Mouse (Mus musculus): Measurements from ENCODE around the gene Qk.
A peak's percentile ranks its signal among the peaks of the same experiment; 100 is the strongest.

Gene Qk

DNA sequence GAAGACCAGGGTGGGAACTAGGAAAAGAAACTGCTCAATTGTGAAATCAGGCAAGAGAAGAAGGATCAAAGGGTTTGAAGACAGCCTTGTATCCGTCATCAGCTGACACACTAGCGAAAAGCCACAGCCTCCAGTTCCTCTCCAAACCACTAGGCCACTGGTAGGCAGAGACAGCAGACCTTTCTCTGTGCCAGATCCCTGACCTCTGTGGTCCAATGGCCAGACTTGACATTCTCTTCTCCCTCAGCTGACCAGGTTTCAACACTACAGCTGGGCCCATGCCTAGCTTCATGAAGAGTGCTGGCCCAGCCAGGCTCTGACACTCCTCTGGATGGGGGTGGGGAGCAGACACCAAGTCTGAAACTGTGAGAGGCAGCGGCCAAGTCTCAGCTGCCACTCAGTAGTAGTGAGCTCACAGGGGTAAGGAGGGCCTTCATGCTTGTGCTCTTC lies 7.0 kb upstream of the Qk start:
- peak; percentile 93 for DNase-seq (ENCODE audit: low read depth)

DNA sequence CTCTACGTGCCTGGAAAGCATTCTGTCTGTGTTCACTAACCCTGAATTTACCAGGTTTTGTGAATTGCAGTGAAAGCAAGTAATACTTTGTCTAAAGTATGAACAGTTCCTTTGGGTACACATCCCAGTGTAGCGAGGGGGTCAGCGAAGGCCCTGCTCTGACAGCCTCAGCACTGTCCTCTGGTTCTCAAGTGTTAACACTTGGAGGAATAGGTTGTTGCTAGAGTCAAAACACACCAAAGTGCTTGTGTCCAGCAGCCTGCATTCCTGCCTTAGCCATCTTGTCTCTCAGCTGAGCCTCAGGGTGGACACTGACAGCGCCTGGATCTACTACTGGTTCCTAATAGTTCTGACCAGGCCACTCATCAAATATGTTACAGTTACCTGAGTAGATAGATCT lies 6.3 kb upstream of the Qk start:
- no peak for DNase-seq (ENCODE audit: low read depth)

GRCm38 (mm10) chr17:10321754-10322153 lies 2.1 kb upstream of the Qk start:
- no peak for DNase-seq (ENCODE audit: low read depth)

DNA sequence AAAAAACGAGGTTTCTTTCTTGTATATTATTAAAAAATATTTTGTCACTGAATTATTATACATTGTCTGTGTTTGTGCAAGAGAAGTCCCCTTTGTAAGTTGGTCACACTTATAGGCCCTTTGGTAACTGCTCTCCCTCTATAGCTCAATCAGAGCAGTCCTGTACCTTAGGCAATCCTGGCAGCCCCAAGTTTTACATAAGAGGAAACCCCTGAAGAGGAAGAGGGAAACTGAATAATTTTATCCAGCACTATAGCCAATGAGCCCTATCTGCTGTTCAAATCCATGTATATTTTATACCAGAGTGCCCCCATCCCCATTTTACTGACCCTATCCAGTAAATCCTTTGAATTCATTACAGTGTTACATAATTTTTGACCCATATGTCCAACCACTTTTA lies 1.4 kb upstream of the Qk start:
- no peak for DNase-seq (ENCODE audit: low read depth)

GRCm38 (mm10) chr17:10320456-10320790 lies 769 bp upstream of the Qk start:
- DNase-seq (ENCODE audit: low read depth): no peak

- DNase-seq (ENCODE audit: low read depth): no peak
Measured at GRCm38 (mm10) chr17:10319431-10319684, 296 bp downstream of the Qk start.

- DNase-seq (ENCODE audit: low read depth): peak; percentile 84
Measured at GRCm38 (mm10) chr17:10318561-10319430, 858 bp downstream of the Qk start.

- DNase-seq (ENCODE audit: low read depth): peak; percentile 90
Measured at GRCm38 (mm10) chr17:10317981-10318551, 1.6 kb downstream of the Qk start.

DNA sequence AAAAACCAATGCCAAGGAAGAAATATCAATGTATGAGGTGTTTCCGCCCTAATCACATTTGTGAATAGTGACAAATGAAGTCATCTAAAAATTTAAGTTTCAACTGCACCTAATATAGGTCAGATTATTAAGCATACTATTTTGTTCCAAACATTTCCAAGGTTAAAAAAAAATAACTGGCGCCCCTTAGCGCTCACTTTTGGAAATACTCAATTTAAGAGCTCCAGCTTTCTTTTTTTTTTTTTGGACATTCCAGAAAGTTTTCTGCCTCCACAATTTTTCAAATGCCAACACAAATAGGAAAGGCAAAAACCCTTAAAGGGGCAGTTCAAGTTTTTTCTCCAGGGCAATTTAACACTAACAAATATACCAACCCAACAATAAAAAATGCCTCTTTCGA lies 2.5 kb downstream of the Qk start:
- DNase-seq (ENCODE audit: low read depth): peak; percentile 89

DNA sequence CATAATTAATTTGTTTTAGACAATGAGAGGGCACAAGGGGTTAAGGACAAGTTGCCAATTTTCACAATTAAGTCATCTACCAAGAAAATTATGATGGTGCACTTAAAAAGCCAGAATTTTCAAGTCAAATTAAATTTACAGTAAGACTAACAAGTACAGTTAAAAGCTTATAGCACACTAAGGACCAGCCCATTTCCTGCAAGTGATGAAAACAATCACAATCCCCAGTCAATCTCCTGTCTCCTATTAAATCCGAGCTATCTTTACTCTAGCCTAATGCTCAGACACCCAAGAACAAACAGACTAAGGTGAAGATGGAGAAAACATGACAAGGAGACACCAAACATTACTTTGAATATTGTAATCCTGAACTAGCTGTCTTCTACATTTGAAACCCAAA lies 3.2 kb downstream of the Qk start:
- DNase-seq (ENCODE audit: low read depth): no peak

GRCm38 (mm10) chr17:10310046-10310445 lies 9.6 kb downstream of the Qk start:
- no peak for DNase-seq (ENCODE audit: low read depth)

- no peak for DNase-seq (ENCODE audit: low read depth)
Measured at GRCm38 (mm10) chr17:10309135-10309623, 10.5 kb downstream of the Qk start.

- DNase-seq (ENCODE audit: low read depth): no peak
Measured at GRCm38 (mm10) chr17:10306424-10306823, 13.2 kb downstream of the Qk start.

DNA sequence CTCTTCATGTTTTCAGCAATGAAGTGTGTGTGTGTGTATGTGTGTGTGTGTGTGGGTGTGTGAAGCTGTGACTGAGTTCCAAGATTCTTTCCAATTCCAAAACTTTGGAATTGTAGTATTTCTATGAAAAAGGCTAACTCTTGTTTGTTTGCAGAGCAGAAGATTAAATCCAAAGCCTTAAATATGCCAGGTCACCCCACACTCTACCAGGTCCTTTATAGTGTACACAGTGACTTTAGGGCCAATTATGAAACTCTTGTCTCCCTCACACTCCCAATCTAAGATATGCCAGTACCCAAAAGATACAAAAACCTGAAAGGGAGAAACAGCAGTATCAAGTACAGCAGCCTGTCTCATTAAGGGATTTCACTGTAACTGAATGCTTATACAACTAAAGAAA lies 15.7 kb downstream of the Qk start:
- DNase-seq (ENCODE audit: low read depth): no peak

DNA sequence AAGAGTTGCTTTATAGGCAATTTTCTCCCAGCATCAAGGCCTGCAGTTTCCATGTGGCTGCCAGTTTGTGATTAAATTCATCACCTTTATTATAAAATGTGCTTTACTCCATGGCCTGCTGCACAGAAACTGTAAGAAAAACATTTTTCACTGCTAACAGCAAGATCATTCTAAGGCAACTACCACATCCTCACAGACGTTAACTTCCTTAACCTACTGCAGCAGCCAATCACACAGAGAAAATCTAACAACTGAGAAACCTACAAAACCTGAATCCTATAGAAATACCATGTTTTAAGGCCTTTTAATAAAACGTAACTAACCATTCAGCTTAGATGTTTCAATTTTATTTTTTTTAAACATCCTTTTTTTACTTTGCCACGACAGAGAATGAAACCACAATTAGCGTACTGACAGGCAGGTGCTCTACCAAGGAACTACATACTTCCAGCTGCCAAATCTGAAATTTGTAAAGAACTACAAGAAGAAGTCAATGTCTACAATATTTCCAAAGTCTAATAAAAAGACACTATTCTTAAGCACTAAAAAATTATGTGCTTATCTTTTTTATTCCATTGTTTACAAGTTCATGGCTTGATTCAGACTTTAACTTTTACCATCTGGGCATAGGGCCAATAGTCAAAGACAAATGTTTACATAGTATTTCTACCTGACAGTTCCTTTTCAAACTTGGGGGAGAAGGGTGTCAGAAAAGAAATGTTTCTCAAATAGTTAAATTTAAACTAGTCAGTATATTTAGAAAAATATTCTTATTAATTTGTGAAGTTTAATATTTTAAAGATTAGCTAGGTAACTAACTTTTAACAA lies 18.5 kb downstream of the Qk start:
- peak; percentile 30 for DNase-seq (ENCODE audit: low read depth)

DNA sequence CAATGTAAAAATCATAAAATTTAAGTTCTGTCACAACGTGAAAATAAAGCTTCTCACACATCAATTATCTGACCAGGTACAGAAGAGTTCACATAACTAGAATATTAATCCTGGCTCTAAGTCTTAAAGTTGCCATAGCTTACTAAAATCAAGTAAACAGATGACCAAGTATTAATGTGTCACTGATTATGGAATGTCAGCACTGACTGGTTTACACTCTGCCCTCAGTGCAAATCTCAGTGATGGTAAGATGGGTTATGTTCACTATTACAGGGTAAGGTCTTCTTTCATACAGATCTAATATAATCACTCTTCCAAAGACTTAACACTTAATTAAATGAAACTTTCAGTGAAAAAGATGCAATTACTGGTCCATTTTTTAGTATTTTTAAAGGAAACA lies 20.3 kb downstream of the Qk start:
- DNase-seq (ENCODE audit: low read depth): no peak

DNA sequence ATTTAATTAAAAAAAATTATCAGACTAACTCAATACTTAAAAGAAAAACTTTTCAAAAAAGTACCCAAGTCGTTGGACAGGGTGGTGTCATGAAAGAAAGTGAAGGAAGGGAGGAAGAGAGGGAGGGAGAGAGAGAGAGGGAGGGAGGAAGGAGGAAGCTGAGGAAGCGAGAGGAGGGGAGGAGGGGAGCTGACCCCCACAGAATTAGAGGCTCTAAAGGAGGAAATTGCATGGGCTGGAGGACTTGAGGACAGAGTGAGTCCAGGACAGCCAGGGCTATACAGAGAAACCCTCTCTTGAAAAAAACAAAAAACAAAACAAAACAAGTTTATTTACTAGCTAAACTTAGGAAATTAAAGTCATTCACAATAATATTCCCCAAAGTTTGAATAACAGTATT lies 27.1 kb downstream of the Qk start:
- DNase-seq (ENCODE audit: low read depth): no peak

DNA sequence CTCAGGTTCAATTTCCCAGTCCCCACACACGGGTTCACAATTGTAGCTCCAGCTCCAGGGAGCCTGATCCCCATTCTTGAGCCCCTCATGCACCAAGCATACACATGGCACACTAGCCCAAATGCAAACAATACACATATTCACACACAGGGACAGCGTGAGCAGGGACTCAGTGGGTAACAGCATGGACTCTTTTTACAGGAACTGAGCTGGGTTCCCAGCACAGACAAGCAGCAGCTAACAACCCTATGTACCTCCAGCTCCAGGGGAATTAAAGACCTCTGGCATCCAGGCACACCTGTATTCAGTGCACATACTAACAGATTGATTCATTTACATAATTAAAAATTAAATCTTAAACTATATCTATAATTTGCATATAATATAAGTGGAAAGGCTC lies 34.9 kb downstream of the Qk start:
- no peak for DNase-seq (ENCODE audit: low read depth)

- DNase-seq (ENCODE audit: low read depth): no peak
Measured at GRCm38 (mm10) chr17:10279532-10279931, 40.1 kb downstream of the Qk start.

- no peak for DNase-seq (ENCODE audit: low read depth)
Measured at GRCm38 (mm10) chr17:10269518-10269917, 50.1 kb downstream of the Qk start.

DNA sequence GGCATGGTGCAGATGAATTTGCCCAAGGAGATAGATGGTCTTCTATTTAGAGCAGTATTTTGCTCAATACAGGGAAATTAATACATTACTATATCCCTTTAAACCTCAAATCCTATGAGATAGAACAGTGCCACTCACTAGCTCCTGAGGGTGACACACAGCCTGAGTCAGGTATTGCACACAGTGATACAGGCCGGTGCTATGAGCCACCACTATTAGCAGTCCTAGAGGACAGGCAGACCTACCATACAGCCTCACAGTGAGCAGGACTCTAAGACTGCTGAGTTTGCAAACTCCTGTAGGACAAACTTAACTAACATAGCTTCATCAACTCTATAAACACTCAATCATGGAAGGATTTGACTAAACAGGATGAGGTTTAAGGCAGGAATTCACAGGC lies 51.2 kb downstream of the Qk start:
- no peak for DNase-seq (ENCODE audit: low read depth)

DNA sequence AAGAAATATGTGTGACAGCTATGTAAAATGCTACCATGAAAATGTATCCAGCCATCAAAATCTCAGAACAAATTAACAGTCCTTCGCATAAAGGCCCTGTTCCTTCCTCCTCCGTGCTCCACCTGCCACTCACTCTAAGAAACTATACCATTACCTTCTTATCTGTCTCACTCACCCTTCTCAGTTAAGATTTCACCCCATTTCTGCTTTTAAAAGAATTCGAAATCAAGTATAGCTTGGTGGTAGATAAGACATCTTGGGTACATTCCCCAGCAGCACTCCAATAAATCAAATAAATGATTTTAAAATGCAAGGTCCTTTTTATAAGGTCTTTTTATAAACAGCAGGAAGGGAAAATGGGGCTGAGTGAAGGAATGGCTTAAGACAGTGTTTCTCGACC lies 53.4 kb downstream of the Qk start:
- DNase-seq (ENCODE audit: low read depth): no peak

Measured in NIH3T3 (cell line).